Mouse (Mus musculus): Measurements from ENCODE around the gene Zscan4f.
"Not testable (repeated sequence)": the region's sequence is repeated elsewhere in the genome, so short reads cannot be mapped to it uniquely, and the experiment has no call there.

The Zscan4f gene

DNA sequence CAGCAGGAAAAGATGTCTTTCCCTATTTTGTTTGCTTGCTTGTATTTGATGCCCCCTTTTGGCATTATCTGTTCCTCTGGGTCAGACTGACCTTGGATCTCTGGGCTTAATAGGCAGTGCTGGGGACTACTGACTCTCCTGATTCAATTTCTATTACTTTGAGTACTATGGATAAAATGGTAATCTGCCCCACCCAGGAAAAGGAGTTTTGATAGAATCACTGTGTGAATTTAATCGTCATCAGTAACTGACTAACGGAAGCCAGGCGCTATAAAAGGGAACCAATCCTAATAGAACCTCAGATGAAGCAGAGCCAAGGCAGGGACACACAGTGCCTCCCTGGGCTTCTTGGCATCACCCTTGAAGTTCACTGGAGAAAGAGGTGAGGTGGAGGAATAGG is at the start of gene Zscan4f:
Gene Zscan4f, plus strand, starts transcription at position 301 of the 400 bp plus-strand sequence.
- in situ Hi-C loops (cut with MboI, MseI), result loop anchor here (10.0 kb wide), 1 partner anchor 117 kb away; the partner anchor contains the start of gene Zscan4-ps2

DNA sequence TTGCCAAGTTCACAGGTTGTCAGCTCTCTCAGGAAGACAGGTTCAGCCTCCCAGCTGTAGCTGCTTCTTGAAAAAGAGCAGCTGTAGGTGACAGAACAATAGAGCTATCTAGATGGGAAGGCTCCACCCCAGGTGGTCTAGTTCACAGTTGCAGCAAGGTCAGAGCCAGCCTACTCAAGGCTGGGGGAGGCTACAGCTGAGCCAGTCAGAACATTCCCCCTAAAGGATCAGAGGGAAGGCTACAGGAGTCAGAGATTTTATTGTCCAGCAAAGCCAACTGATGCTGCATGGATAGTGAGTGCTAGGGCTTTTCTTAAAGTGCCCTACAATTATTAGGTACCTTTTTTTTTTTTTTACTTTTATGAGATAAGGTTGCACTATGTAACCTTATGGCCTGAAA is 13.1 kb upstream of the Zscan4f start:
- in situ Hi-C loops (cut with MboI, MseI), result not testable (repeated sequence)
